Mouse (Mus musculus) embryonic fibroblast, embryonic 13.5 days (primary cell): ENCODE measurements around the gene Ank3.

Experiments
- CTCF ChIP-seq: IDR thresholded peaks from 2 replicates; pipeline ENCODE4 v1.5.1; 2011; ENCODE audit warnings: mild to moderate bottlenecking, control low read depth, low read length, moderate library complexity, borderline replicate concordance; ENCODE audit not compliant: insufficient read depth
- POLR2A ChIP-seq: IDR thresholded peaks from 2 replicates; pipeline ENCODE4 v1.6.1; 2011; ENCODE audit warnings: low read depth, mild to moderate bottlenecking, control low read depth, low read length, moderate library complexity

DNA sequence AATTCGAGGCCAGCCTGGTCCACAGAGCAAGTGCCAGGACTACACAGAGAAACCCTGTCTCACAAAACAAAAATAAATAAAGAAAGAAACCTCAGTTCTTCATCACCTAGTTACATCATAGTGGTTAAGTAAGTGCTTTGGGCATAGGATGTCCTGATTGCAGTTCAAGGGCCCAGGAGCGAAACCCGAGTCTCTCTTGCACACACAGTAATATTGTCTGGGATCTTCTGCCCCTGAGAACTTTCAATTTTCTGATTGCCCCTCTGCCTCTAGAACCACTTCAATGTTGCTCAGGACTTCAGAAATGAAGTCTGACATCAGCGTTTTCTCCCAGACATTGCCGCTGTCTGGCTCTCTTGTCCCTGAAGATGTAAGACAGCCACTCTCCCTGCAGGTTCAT is 91.6 kb downstream of the Ank3 start:
- TF ChIP-seq CTCF, result no peak
- no peak for TF ChIP-seq POLR2A
